Mouse (Mus musculus) midbrain, embryonic 14.5 days (tissue): Measurements from ENCODE around the gene Zfp3. TPM values are rescaled to one million over a fixed set of nuclear protein-coding genes. Genes with fewer than 3 reads are reported as not detected.

Experiments
- ATAC-seq: fragments of 200-750 bp; cut with Nextera tagmentation; 2 replicates; pipeline ENCODE4 v1.8.0; 2017; ENCODE audit warnings: moderate number of reproducible peaks, moderate library complexity; ENCODE audit not compliant: low FRiP score, low TSS enrichment
- DNase-seq: peaks from one replicate; pipeline ENCODE4 v3.0.0-alpha.2; 2015
- H3K27ac ChIP-seq: fragments of 300-500 bp; sonication (generic); replicated peaks from 2 replicates; pipeline ENCODE4 v1.5.1; 2014; ENCODE audit warnings: mild to moderate bottlenecking, low read depth, low read length, moderate library complexity
- H3K27me3 ChIP-seq: fragments of 300-500 bp; sonication (generic); 2 replicates; pipeline ENCODE4 v1.6.1; 2014; ENCODE audit warnings: low read length, control low read depth, mixed read lengths; ENCODE audit not compliant: control insufficient read depth, insufficient read depth
- H3K36me3 ChIP-seq: fragments of 300-500 bp; sonication (generic); 2 replicates; pipeline ENCODE4 v1.6.1; 2014; ENCODE audit warnings: low read length, control low read depth; ENCODE audit not compliant: control insufficient read depth, insufficient read depth
- H3K4me1 ChIP-seq: fragments of 300-500 bp; sonication (generic); 2 replicates; pipeline ENCODE4 v1.6.1; 2014; ENCODE audit warnings: mild to moderate bottlenecking, antibody characterized with exemption, low read length, control low read depth; ENCODE audit not compliant: control insufficient read depth, insufficient read depth
- H3K4me2 ChIP-seq: fragments of 300-500 bp; sonication (generic); 2 replicates; pipeline ENCODE4 v1.6.1; 2014; ENCODE audit warnings: mild to moderate bottlenecking, low read length, moderate library complexity
- H3K4me3 ChIP-seq: fragments of 300-500 bp; sonication (generic); replicated peaks from 2 replicates; pipeline ENCODE4 v1.5.1; 2014; ENCODE audit warnings: low read depth, low read length
- H3K9ac ChIP-seq: fragments of 300-500 bp; sonication (generic); replicated peaks from 2 replicates; pipeline ENCODE4 v1.6.1; 2014; ENCODE audit warnings: mild to moderate bottlenecking, low read length, moderate library complexity
- H3K9me3 ChIP-seq: fragments of 300-500 bp; sonication (generic); 2 replicates; pipeline ENCODE4 v1.6.1; 2016; ENCODE audit warnings: low read length, control low read depth, mixed read lengths; ENCODE audit not compliant: control insufficient read depth
- WGBS: fragments of 180-500 bp; shearing (Covaris S2); extraction: QIAGEN DNeasy Blood & Tissue Kit; methylation state at CpG from one replicate; pipeline ENCODE4 v1.1.7; 2014; 5-methylcytosine and 5-hydroxymethylcytosine counted together
- microRNA-seq: library from miRNA; unstranded; fragments of <30 nt; microRNA quantifications from one replicate; pipeline ENCODE4, GENCODE M21; 2016
- polyA plus RNA-seq: library from polyadenylated mRNA; unstranded; fragments of >200 nt; fragmentation: Nextera tagmentation; extraction: Ambion mirVana; gene quantifications from 2 replicates; pipeline ENCODE4 v1.2.1, GENCODE M21; 2014

Zfp3 gene
- polyA plus RNA-seq, 1 experiment from 2014 or later = 16.8 TPM

- DNase-seq (no peak), ATAC-seq (no peak)
- WGBS = 72% methylated on average over 4 of the region's 4 CpGs
- H3K27me3 ChIP-seq = no peaks in the 10 kb centered on the region
- no peaks in the 10 kb centered on the region for H3K36me3 ChIP-seq
- H3K9me3 ChIP-seq = no peaks in the 10 kb centered on the region
- no peak overlapping the region for H3K27ac ChIP-seq
- H3K9ac ChIP-seq = no peak overlapping the region
- H3K4me1 ChIP-seq = no peaks in the 10 kb centered on the region
- no peak overlapping the region for H3K4me3 ChIP-seq
- H3K4me2 ChIP-seq = no peak overlapping the region
Observed at GRCm38 (mm10) chr11:70816770-70817169, 52.8 kb downstream of the Zfp3 start.

GRCm38 (mm10) chr11:70820120-70820519 lies 56.1 kb downstream of the Zfp3 start:
- Histone ChIP-seq H3K27ac (no peak overlapping the region), H3K4me3 (no peak overlapping the region), H3K9ac (no peak overlapping the region), H3K4me1 (no peaks in the 10 kb centered on the region), H3K4me2 (no peak overlapping the region), H3K36me3 (no peaks in the 10 kb centered on the region), H3K9me3 (no peaks in the 10 kb centered on the region), H3K27me3 (no peaks in the 10 kb centered on the region)
- 85% methylated on average over 8 of the region's 8 CpGs for WGBS
- no peak for DNase-seq
- ATAC-seq = no peak

- H3K27ac ChIP-seq = no peak overlapping the region
- 62% methylated on average over 17 of the region's 17 CpGs for WGBS
- ATAC-seq (no peak), DNase-seq (peak; percentile 36)
- H3K36me3 ChIP-seq = no peaks in the 10 kb centered on the region
- no peak overlapping the region for H3K4me2 ChIP-seq
- no peaks in the 10 kb centered on the region for H3K27me3 ChIP-seq
- no peak overlapping the region for H3K4me3 ChIP-seq
- H3K9me3 ChIP-seq = no peaks in the 10 kb centered on the region
- H3K4me1 ChIP-seq = no peaks in the 10 kb centered on the region
- H3K9ac ChIP-seq = no peak overlapping the region
Observed at GRCm38 (mm10) chr11:70821728-70822591, 58.0 kb downstream of the Zfp3 start.

Small RNAs within 50 kb of the gene (microRNA-seq; reads per million reads assigned to microRNA genes)
- not detected for gene Gm22760

Other genes with a start within 250 kb of the Zfp3 start
- gene Vmo1, start 249.6 kb upstream of the Zfp3 start, polyA plus RNA-seq = not detected in 2 replicates
- 0.42 and 0.64 TPM in 2 replicates for gene Gltpd2, start 245.0 kb upstream of the Zfp3 start, polyA plus RNA-seq
- gene Psmb6, start 238.8 kb upstream of the Zfp3 start, polyA plus RNA-seq = 744 and 849 TPM in 2 replicates
- gene Gm40193, start 231.3 kb upstream of the Zfp3 start, polyA plus RNA-seq = not detected in 2 replicates
- 8.5 and 9.2 TPM in 2 replicates for gene Pld2, start 224.1 kb upstream of the Zfp3 start, polyA plus RNA-seq
- 18.5 and 20.4 TPM in 2 replicates for gene Mink1, start 201.3 kb upstream of the Zfp3 start, polyA plus RNA-seq
- not detected in 2 replicates for gene 4930544D05Rik, start 148.4 kb upstream of the Zfp3 start, polyA plus RNA-seq
- gene Chrne, start 145.0 kb upstream of the Zfp3 start, polyA plus RNA-seq = not detected in 2 replicates
- 0.37 and 0.38 TPM in 2 replicates for gene Gp1ba, start 125.1 kb upstream of the Zfp3 start, polyA plus RNA-seq
- 95.9 and 104 TPM in 2 replicates for gene Rnf167, start 117.0 kb upstream of the Zfp3 start, polyA plus RNA-seq
- gene Slc25a11, start 116.7 kb upstream of the Zfp3 start, polyA plus RNA-seq = 158 and 171 TPM in 2 replicates
- gene Pfn1, start 109.6 kb upstream of the Zfp3 start, polyA plus RNA-seq = 661 and 672 TPM in 2 replicates
- 8.5 and 8.7 TPM in 2 replicates for gene Eno3, start 107.0 kb upstream of the Zfp3 start, polyA plus RNA-seq
- gene Spag7, start 94.8 kb upstream of the Zfp3 start, polyA plus RNA-seq = 101 and 132 TPM in 2 replicates
- gene Camta2, start 76.1 kb upstream of the Zfp3 start, polyA plus RNA-seq = 19.4 and 21.0 TPM in 2 replicates
- gene Inca1, start 64.1 kb upstream of the Zfp3 start, polyA plus RNA-seq = 0.95 and 1.6 TPM in 2 replicates
- gene Kif1c, start 63.7 kb upstream of the Zfp3 start, polyA plus RNA-seq = 4.0 and 6.6 TPM in 2 replicates
- gene Scimp, start 48.4 kb downstream of the Zfp3 start, polyA plus RNA-seq = 0.39 TPM in 1 of 2 replicates, not detected in the other
- 69.9 and 77.0 TPM in 2 replicates for gene Rabep1, start 80.6 kb downstream of the Zfp3 start, polyA plus RNA-seq
- 116 and 140 TPM in 2 replicates for gene Nup88, start 205.8 kb downstream of the Zfp3 start, polyA plus RNA-seq
- gene Rpain, start 206.0 kb downstream of the Zfp3 start, polyA plus RNA-seq = 62.9 and 75.8 TPM in 2 replicates
- gene C1qbp, start 218.8 kb downstream of the Zfp3 start, polyA plus RNA-seq = 170 and 178 TPM in 2 replicates
- gene Dhx33, start 240.2 kb downstream of the Zfp3 start, polyA plus RNA-seq = 12.4 and 17.1 TPM in 2 replicates